ENCODE assay signal across 19 mouse cellular contexts in the genomic region with DNA sequence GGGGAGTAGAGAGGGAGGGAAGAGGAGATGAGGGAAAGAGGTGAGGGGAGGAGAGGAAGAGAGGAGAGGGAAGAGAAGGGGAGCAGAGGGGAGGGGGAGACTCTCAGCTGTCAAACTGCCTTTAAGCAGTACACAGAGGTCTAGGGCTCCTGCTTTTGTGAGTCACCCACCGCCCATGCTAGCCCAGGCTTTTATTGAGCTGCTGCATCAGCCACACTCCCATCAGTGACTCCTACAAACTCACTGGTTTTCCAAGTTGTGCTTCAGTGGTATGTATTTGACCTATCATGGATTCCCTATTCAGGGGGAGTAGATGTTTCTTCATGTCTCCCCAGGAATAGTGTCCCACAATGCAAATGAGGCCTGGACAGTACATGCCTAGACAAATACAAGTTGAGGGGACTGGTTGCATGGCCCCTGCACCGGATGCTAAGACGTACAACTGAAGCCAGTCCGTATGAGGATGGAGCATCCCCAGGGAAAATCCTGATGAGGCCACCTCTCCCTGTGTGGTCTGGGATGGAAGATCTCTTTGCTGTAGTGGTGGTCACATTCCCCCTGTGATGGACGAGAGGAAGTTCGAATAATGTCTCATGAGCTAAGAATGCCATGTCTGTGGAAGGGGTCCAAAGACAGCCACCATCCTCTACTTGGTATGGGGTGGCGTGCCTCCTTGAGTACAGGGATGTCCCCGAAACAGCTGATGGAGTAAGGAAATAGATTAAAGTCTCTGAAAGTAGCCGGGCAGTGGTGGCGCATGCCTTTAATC. TPM values are rescaled to one million over a fixed set of nuclear protein-coding genes. Genes with fewer than 3 reads are reported as not detected.
DNase-seq lines count a peak whose midpoint lies in the region; ATAC-seq and TF ChIP-seq lines count a peak whose summit lies in the region.
"Had no signal": no experiment of that assay in that cellular context is flagged by ENCODE, and none has a peak within 500 bp of the region (broad histone marks: within the 10 kb centered on the region; RNA-seq: fewer than 3 reads in every experiment).

No protein-coding gene starts in this region.

- no peaks in the 10 kb centered on the region for H3K79me2 ChIP-seq in heart, adult 2 months (replicated peaks; ENCODE audit: control insufficient read depth, insufficient read depth, low read length)

- no peak for TF ChIP-seq POLR2A in heart, adult 2 months (IDR thresholded peaks at IDR 0.05; ENCODE audit: insufficient read depth, low read depth, low read length)

- no peak overlapping the region for H3K4me3 ChIP-seq in embryonic facial prominence, embryonic 12.5 days
- H3K4me3 ChIP-seq in embryonic facial prominence, embryonic 10.5 days, result no peak overlapping the region
- no peak overlapping the region for H3K4me3 ChIP-seq in heart, embryonic 10.5 days
- H3K4me3 ChIP-seq in heart, adult 2 months, result no peak overlapping the region
- no peak overlapping the region for H3K4me3 ChIP-seq in stomach, postnatal 0 days (ENCODE audit: low read depth, low read length)
- H3K4me3 ChIP-seq: forebrain, embryonic 13.5 days; forebrain, embryonic 15.5 days had no signal

- ATAC-seq in embryonic facial prominence, embryonic 12.5 days (ENCODE audit: insufficient number of reproducible peaks, insufficient read depth, low FRiP score, low TSS enrichment), result no peak
- no peak for ATAC-seq in stomach, postnatal 0 days (ENCODE audit: low FRiP score, low TSS enrichment)
- ATAC-seq: activated CD4-positive, CD25-positive, alpha-beta regulatory T cell, adult 4 months; forebrain, embryonic 13.5 days; forebrain, embryonic 15.5 days; forebrain, postnatal 0 days; Patski had no signal

- intact Hi-C loops in heart, adult 2 months (cut with DNase I), result no loop called here

- no peaks in the 10 kb centered on the region for H3K4me1 ChIP-seq in embryonic facial prominence, embryonic 12.5 days
- peaks cover 12% of the 10 kb centered on the region; the same call in 1 of the 2 replicates for H3K4me1 ChIP-seq in embryonic facial prominence, embryonic 10.5 days
- peaks cover 6% of the 10 kb centered on the region for H3K4me1 ChIP-seq in heart, embryonic 10.5 days
- H3K4me1 ChIP-seq in heart, adult 2 months (ENCODE audit: control insufficient read depth, insufficient read depth, low read length), result peaks cover 3% of the 10 kb centered on the region
- H3K4me1 ChIP-seq in stomach, postnatal 0 days (replicated peaks; ENCODE audit: control insufficient read depth, insufficient read depth), result no peaks in the 10 kb centered on the region
- H3K4me1 ChIP-seq: forebrain, embryonic 13.5 days had no signal

- 70% methylated on average over 10 of the region's 10 CpGs for WGBS in embryonic facial prominence, embryonic 12.5 days
- 76% methylated on average over 10 of the region's 10 CpGs for WGBS in embryonic facial prominence, embryonic 10.5 days
- 68% methylated on average over 10 of the region's 10 CpGs for WGBS in heart, embryonic 10.5 days
- 64% methylated on average over 10 of the region's 10 CpGs for WGBS in heart, adult 2 months
- 60% methylated on average over 10 of the region's 10 CpGs for WGBS in stomach, postnatal 0 days

- no peaks in the 10 kb centered on the region for H3K27me3 ChIP-seq in embryonic facial prominence, embryonic 12.5 days
- H3K27me3 ChIP-seq in embryonic facial prominence, embryonic 10.5 days (replicated peaks; ENCODE audit: low read depth, poor library complexity, severe bottlenecking), result no peaks in the 10 kb centered on the region
- peaks cover 5% of the 10 kb centered on the region; the same call in 1 of the 2 replicates for H3K27me3 ChIP-seq in heart, embryonic 10.5 days (ENCODE audit: insufficient read depth, poor library complexity, severe bottlenecking)
- no peaks in the 10 kb centered on the region for H3K27me3 ChIP-seq in heart, adult 2 months (ENCODE audit: control insufficient read depth, insufficient read depth, low read length)
- no peaks in the 10 kb centered on the region for H3K27me3 ChIP-seq in stomach, postnatal 0 days (ENCODE audit: control insufficient read depth, insufficient read depth, low read length)
- H3K27me3 ChIP-seq: forebrain, embryonic 13.5 days; forebrain, embryonic 15.5 days had no signal

- TF ChIP-seq CTCF in heart, adult 2 months (IDR thresholded peaks at IDR 0.05), result no peak
- no peak for TF ChIP-seq CTCF in stomach, postnatal 0 days (IDR thresholded peaks at IDR 0.05; ENCODE audit: low read depth)

- TF ChIP-seq EP300 in heart, adult 2 months (IDR thresholded peaks at IDR 0.05; ENCODE audit: insufficient read depth, low read depth, low read length), result no peak
- TF ChIP-seq EP300 in stomach, postnatal 0 days (optimal IDR thresholded peaks at IDR 0.05), result no peak

- no peak overlapping the region for H3K9ac ChIP-seq in embryonic facial prominence, embryonic 12.5 days
- no peak overlapping the region for H3K9ac ChIP-seq in heart, adult 2 months (ENCODE audit: low read depth, low read length)
- H3K9ac ChIP-seq in stomach, postnatal 0 days (ENCODE audit: low read length), result no peak overlapping the region
- H3K9ac ChIP-seq: forebrain, embryonic 13.5 days; forebrain, embryonic 15.5 days; forebrain, postnatal 0 days had no signal

- no peaks in the 10 kb centered on the region for H3K36me3 ChIP-seq in embryonic facial prominence, embryonic 12.5 days
- no peaks in the 10 kb centered on the region for H3K36me3 ChIP-seq in embryonic facial prominence, embryonic 10.5 days (replicated peaks)
- no peaks in the 10 kb centered on the region for H3K36me3 ChIP-seq in heart, embryonic 10.5 days
- no peaks in the 10 kb centered on the region for H3K36me3 ChIP-seq in heart, adult 2 months (ENCODE audit: control insufficient read depth, insufficient read depth, low read length)
- H3K36me3 ChIP-seq in stomach, postnatal 0 days (ENCODE audit: control insufficient read depth, insufficient read depth, low read length), result no peaks in the 10 kb centered on the region
- H3K36me3 ChIP-seq: forebrain, embryonic 15.5 days; G1E had no signal

- DNase-seq in cerebellum, adult 9-10 months, result peak; percentile 3
- no peak for DNase-seq in cerebellum, adult 8-10 months
- DNase-seq in embryonic facial prominence, embryonic 10.5 days (ENCODE audit: low spot score), result no peak
- peak; percentile 71 for DNase-seq in heart, embryonic 10.5 days (ENCODE audit: low spot score)
- no peak for DNase-seq in heart, adult 2 months
- DNase-seq in stomach, postnatal 0 days (ENCODE audit: low spot score), result no peak
- DNase-seq: adrenal gland, adult 8-10 months; adrenal gland, postnatal 14 days; adrenal gland, postnatal 36 days; cerebellum, adult 2 months; cerebellum, postnatal 14 days; forebrain, postnatal 0 days had no signal

- 0 out of 2 replicates have a peak overlapping the region, but pooled peaks have one; percentile 3 for H3K27ac ChIP-seq in embryonic facial prominence, embryonic 12.5 days
- H3K27ac ChIP-seq in embryonic facial prominence, embryonic 10.5 days (replicated peaks), result no peak overlapping the region
- H3K27ac ChIP-seq in heart, embryonic 10.5 days, result no peak overlapping the region
- no peak overlapping the region for H3K27ac ChIP-seq in heart, adult 2 months
- no peak overlapping the region for H3K27ac ChIP-seq in stomach, postnatal 0 days (replicated peaks)
- H3K27ac ChIP-seq: forebrain, embryonic 13.5 days; forebrain, embryonic 15.5 days had no signal

- no peak overlapping the region for H3K4me2 ChIP-seq in embryonic facial prominence, embryonic 12.5 days (replicated peaks)
- no peak overlapping the region for H3K4me2 ChIP-seq in stomach, postnatal 0 days (replicated peaks; ENCODE audit: low read depth)
- H3K4me2 ChIP-seq: forebrain, embryonic 13.5 days; forebrain, embryonic 15.5 days had no signal

- H3K9me3 ChIP-seq in embryonic facial prominence, embryonic 12.5 days, result no peaks in the 10 kb centered on the region
- H3K9me3 ChIP-seq in embryonic facial prominence, embryonic 10.5 days, result no peaks in the 10 kb centered on the region
- H3K9me3 ChIP-seq in heart, embryonic 10.5 days, result no peaks in the 10 kb centered on the region
- no peaks in the 10 kb centered on the region for H3K9me3 ChIP-seq in stomach, postnatal 0 days (ENCODE audit: control insufficient read depth, low read length)
- H3K9me3 ChIP-seq: forebrain, embryonic 15.5 days had no signal

RNA-seq across cellular contexts. Expression of a gene that starts 7.5 kb away (rescaled TPM):
- 188 and 189 TPM in 2 replicates for polyA plus RNA-seq in embryonic facial prominence, embryonic 12.5 days (2016; fragmentation: Nextera tagmentation; extraction: Ambion mirVana)
- 229 and 241 TPM in 2 replicates for polyA plus RNA-seq in embryonic facial prominence, embryonic 10.5 days (2016; fragmentation: Nextera tagmentation; extraction: Ambion mirVana)
- polyA plus RNA-seq in heart, embryonic 10.5 days (2016; fragmentation: Nextera tagmentation; extraction: Ambion mirVana), result 313 and 314 TPM in 2 replicates
- 100 to 1,000 TPM; 196 to 213 TPM for total RNA-seq in heart, adult 2 months (2021)
- 307 and 331 TPM in 2 replicates for polyA plus RNA-seq in heart, adult 2 months (2012; rRNA removed)
- polyA plus RNA-seq in stomach, postnatal 0 days (2015; fragmentation: Nextera tagmentation; extraction: Ambion mirVana), result 189 and 200 TPM in 2 replicates

RNA-seq across cellular contexts. Expression of a gene that starts 14.9 kb away (rescaled TPM):
- 116 and 126 TPM in 2 replicates for polyA plus RNA-seq in embryonic facial prominence, embryonic 12.5 days (2016; fragmentation: Nextera tagmentation; extraction: Ambion mirVana)
- 79.4 and 87.3 TPM in 2 replicates for polyA plus RNA-seq in embryonic facial prominence, embryonic 10.5 days (2016; fragmentation: Nextera tagmentation; extraction: Ambion mirVana)
- polyA plus RNA-seq in heart, embryonic 10.5 days (2016; fragmentation: Nextera tagmentation; extraction: Ambion mirVana), result 109 and 151 TPM in 2 replicates
- 10 to 100 TPM; 83.4 to 86.9 TPM for total RNA-seq in heart, adult 2 months (2021)
- polyA plus RNA-seq in heart, adult 2 months (2012; rRNA removed), result 118 and 119 TPM in 2 replicates
- polyA plus RNA-seq in stomach, postnatal 0 days (2015; fragmentation: Nextera tagmentation; extraction: Ambion mirVana), result 126 and 142 TPM in 2 replicates

RNA-seq across cellular contexts. Expression of a gene that starts 22.0 kb away (rescaled TPM):
- 15.9 and 20.4 TPM in 2 replicates for polyA plus RNA-seq in embryonic facial prominence, embryonic 12.5 days (2016; fragmentation: Nextera tagmentation; extraction: Ambion mirVana)
- 10.0 and 11.9 TPM in 2 replicates for polyA plus RNA-seq in embryonic facial prominence, embryonic 10.5 days (2016; fragmentation: Nextera tagmentation; extraction: Ambion mirVana)
- 0.74 and 1.8 TPM in 2 replicates for polyA plus RNA-seq in heart, embryonic 10.5 days (2016; fragmentation: Nextera tagmentation; extraction: Ambion mirVana)
- under 1 TPM in 1 of 2 experiments, not detected in 1; 0.66 TPM for total RNA-seq in heart, adult 2 months (2021)
- 0.23 and 0.32 TPM in 2 replicates for polyA plus RNA-seq in heart, adult 2 months (2012; rRNA removed)
- polyA plus RNA-seq in stomach, postnatal 0 days (2015; fragmentation: Nextera tagmentation; extraction: Ambion mirVana), result 5.1 and 5.9 TPM in 2 replicates
- polyA plus RNA-seq: G1E had no signal

RNA-seq across cellular contexts. Expression of a gene that starts 32.3 kb away (rescaled TPM):
- polyA plus RNA-seq in embryonic facial prominence, embryonic 12.5 days (2016; fragmentation: Nextera tagmentation; extraction: Ambion mirVana), result 13.5 and 15.3 TPM in 2 replicates
- polyA plus RNA-seq in embryonic facial prominence, embryonic 10.5 days (2016; fragmentation: Nextera tagmentation; extraction: Ambion mirVana), result 3.4 and 3.7 TPM in 2 replicates
- 1.7 and 3.6 TPM in 2 replicates for polyA plus RNA-seq in heart, embryonic 10.5 days (2016; fragmentation: Nextera tagmentation; extraction: Ambion mirVana)
- 1 to 10 TPM; 3.8 to 3.9 TPM for total RNA-seq in heart, adult 2 months (2021)
- polyA plus RNA-seq in heart, adult 2 months (2012; rRNA removed), result 7.7 and 8.3 TPM in 2 replicates
- polyA plus RNA-seq in stomach, postnatal 0 days (2015; fragmentation: Nextera tagmentation; extraction: Ambion mirVana), result 2.0 and 2.9 TPM in 2 replicates
- polyA plus RNA-seq: activated CD4-positive, CD25-positive, alpha-beta regulatory T cell, adult 4 months had no signal

RNA-seq across cellular contexts. Expression of a gene that starts 49.2 kb away (rescaled TPM):
- polyA plus RNA-seq in embryonic facial prominence, embryonic 12.5 days (2016; fragmentation: Nextera tagmentation; extraction: Ambion mirVana), result 24.5 and 26.4 TPM in 2 replicates
- 29.7 and 33.8 TPM in 2 replicates for polyA plus RNA-seq in embryonic facial prominence, embryonic 10.5 days (2016; fragmentation: Nextera tagmentation; extraction: Ambion mirVana)
- polyA plus RNA-seq in heart, embryonic 10.5 days (2016; fragmentation: Nextera tagmentation; extraction: Ambion mirVana), result 88.9 and 128 TPM in 2 replicates
- total RNA-seq in heart, adult 2 months (2021), result 10 to 100 TPM in 1 of 2 experiments, under 1 TPM in 1; 0.42 to 10.3 TPM
- 0.91 and 4.4 TPM in 2 replicates for polyA plus RNA-seq in heart, adult 2 months (2012; rRNA removed)
- 0.72 and 1.1 TPM in 2 replicates for polyA plus RNA-seq in stomach, postnatal 0 days (2015; fragmentation: Nextera tagmentation; extraction: Ambion mirVana)
- polyA plus RNA-seq: C2C12, Patski had no signal

Comparison
In these comparisons a context has a peak if more than half of its experiments do, and no peak if none do; other contexts are left out.
1. DNase-seq: peak in cerebellum, adult 9-10 months (single experiment) and heart, embryonic 10.5 days (single experiment); none in cerebellum, adult 8-10 months (single experiment), embryonic facial prominence, embryonic 10.5 days (single experiment), heart, adult 2 months (0 of 2) and stomach, postnatal 0 days (single experiment).